Mouse (Mus musculus) small intestine, adult 2 months (tissue): Measurements from ENCODE around the gene Rassf8. TPM values are rescaled to one million over a fixed set of nuclear protein-coding genes. Genes with fewer than 3 reads are reported as not detected.

Source experiments
- H3K27ac ChIP-seq: fragments of 200-500 bp; 2 replicates; pipeline ENCODE4 v1.5.1; 2012; ENCODE audit warnings: low read depth, low read length, control low read depth, inconsistent platforms; ENCODE audit not compliant: insufficient read depth
- H3K27me3 ChIP-seq: fragments of 200-500 bp; 2 replicates; pipeline ENCODE4 v1.6.1; 2012; ENCODE audit warnings: mild to moderate bottlenecking, moderate library complexity, low read length, inconsistent platforms; ENCODE audit not compliant: control insufficient read depth, insufficient read depth
- H3K36me3 ChIP-seq: fragments of 200-500 bp; 2 replicates; pipeline ENCODE4 v1.6.1; 2012; ENCODE audit warnings: mild to moderate bottlenecking, low read length, control low read depth, inconsistent platforms; ENCODE audit not compliant: control insufficient read depth, insufficient read depth
- H3K4me1 ChIP-seq: fragments of 200-500 bp; 2 replicates; pipeline ENCODE4 v1.6.1; 2012; ENCODE audit warnings: low read length, inconsistent platforms, mixed read lengths; ENCODE audit not compliant: control insufficient read depth, insufficient read depth, insufficient read length
- H3K4me3 ChIP-seq: fragments of 200-500 bp; 2 replicates; pipeline ENCODE4 v1.5.1; 2012; ENCODE audit warnings: low read depth, mild to moderate bottlenecking, control low read depth, inconsistent platforms, low read length, moderate library complexity
- CTCF ChIP-seq: fragments of 200-500 bp; IDR thresholded peaks from 2 replicates; pipeline ENCODE4 v1.5.1; 2012; ENCODE audit warnings: low read depth, mild to moderate bottlenecking, control low read depth, inconsistent platforms, low read length, moderate library complexity, mixed read lengths; ENCODE audit not compliant: insufficient replicate concordance, insufficient read length; ENCODE audit errors: extremely low read depth
- POLR2A ChIP-seq: fragments of 200-500 bp; IDR thresholded peaks from 2 replicates; pipeline ENCODE4 v1.6.1; 2012; ENCODE audit warnings: low read depth, mild to moderate bottlenecking, control low read depth, inconsistent platforms, low read length, moderate library complexity
- WGBS: fragments of 180-500 bp; shearing (Covaris S2); methylation state at CpG from one replicate; pipeline ENCODE4 v1.1.7; 2018; 5-methylcytosine and 5-hydroxymethylcytosine counted together
- polyA plus RNA-seq: library from polyadenylated mRNA; depleted of rRNA; stranded (reverse); fragments of >200 nt; gene quantifications from 2 replicates; pipeline ENCODE4 v1.2.3, GENCODE M21; 2012

Gene Rassf8
- polyA plus RNA-seq, 1 experiment = 1.1 TPM

DNA sequence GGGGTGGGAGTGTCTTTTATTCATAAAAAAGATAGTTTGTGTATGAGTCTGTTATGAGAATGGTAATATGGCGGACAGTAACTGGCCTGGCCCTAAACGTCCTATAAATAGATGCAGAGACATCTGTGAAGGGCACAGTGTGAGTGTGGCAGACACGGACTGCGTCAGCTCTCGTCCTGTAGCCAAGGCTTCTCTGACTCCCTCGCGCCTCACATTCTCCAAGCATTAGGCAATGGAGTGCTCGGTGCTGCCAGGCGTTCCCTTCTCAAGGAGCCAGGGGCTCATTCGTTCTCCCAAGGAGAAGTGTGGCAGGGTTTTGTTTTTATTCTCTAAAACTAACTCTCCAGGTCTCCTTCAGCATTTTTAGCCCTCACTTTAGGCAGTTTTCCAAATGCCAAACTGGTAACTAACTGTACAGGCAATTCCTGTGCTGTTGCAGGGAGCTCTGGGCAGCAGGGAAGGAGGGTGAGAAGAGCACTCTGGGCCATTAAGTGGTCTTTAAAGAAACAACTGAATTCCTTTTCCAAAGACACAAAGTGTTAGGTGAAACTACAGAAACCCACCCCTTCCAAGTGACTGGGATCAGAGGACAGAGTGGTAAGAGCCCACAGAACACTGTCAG is 22.2 kb downstream of the Rassf8 start:
- 75% methylated on average over 10 of the region's 10 CpGs for WGBS
- Histone ChIP-seq H3K27ac (no peak overlapping the region; the same call in 1 of the 2 replicates), H3K36me3 (no peaks in the 10 kb centered on the region), H3K4me1 (no peaks in the 10 kb centered on the region), H3K27me3 (no peaks in the 10 kb centered on the region), H3K4me3 (no peak overlapping the region)
- TF ChIP-seq CTCF = no peak

DNA sequence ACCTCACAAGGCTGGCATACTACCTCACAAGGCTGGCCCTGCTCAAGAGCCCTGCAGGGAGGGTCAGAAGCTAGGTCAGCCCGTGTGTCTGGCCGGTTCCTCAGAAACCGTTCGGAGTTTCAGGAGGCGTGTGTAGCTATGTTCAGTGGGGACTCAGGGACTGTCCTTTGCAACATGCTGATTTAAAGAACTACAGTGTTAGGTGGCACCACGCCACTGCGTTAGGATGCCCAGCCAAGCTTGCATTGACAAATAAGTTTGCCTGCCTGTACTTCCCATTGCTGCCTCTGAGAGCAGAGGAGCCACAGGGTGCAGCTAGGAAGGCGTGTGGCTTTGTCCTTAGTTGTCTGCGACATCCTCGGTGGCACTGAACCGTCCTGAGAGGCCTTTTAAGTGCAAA is 23.3 kb downstream of the Rassf8 start:
- 82% methylated on average over 11 of the region's 11 CpGs for WGBS
- Histone ChIP-seq H3K27me3 (no peaks in the 10 kb centered on the region), H3K4me3 (no peak overlapping the region), H3K4me1 (no peaks in the 10 kb centered on the region), H3K36me3 (no peaks in the 10 kb centered on the region), H3K27ac (no peak overlapping the region)
- no peak for TF ChIP-seq CTCF
- no peak for TF ChIP-seq POLR2A

DNA sequence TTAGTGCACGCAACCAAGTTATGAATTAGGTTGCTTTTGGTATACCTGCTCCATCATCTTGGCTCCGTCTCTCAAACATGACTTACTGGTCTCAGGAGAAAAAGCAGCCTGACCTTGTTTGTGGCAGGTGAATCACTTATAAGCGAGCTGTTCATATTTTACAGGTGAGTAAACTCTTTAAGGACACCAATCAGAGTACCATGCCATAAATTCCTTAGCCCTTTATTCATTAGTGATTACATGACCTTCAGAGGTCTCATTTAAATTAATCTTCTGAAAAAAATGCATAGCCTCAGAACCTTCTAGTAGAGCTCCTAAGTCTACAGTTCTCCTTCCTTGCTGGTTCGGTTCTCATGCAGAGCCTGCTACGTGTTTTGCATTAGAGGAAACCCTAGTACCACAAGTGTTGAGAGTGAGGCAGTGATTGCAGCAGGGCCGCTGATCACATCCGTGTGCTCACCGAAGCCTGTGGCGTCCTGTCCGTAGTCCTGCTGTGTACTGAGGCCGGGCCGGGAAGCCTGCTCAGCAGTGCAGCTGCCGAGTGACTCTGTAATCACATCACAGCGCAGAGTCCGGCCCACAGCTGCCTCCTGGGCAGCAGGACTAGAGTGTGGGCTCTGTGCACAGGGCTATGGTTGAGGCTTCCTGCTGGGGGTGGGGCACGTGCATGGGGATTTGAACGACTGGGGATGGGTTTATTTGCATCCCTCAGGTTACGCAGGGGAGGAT is 23.9 kb downstream of the Rassf8 start:
- H3K4me3 ChIP-seq = no peak overlapping the region
- 48% methylated on average over 18 of the region's 18 CpGs for WGBS
- no peak for TF ChIP-seq CTCF
- no peak for TF ChIP-seq POLR2A
- H3K27ac ChIP-seq = no peak overlapping the region
- no peaks in the 10 kb centered on the region for H3K36me3 ChIP-seq
- no peaks in the 10 kb centered on the region for H3K27me3 ChIP-seq
- H3K4me1 ChIP-seq = no peaks in the 10 kb centered on the region

DNA sequence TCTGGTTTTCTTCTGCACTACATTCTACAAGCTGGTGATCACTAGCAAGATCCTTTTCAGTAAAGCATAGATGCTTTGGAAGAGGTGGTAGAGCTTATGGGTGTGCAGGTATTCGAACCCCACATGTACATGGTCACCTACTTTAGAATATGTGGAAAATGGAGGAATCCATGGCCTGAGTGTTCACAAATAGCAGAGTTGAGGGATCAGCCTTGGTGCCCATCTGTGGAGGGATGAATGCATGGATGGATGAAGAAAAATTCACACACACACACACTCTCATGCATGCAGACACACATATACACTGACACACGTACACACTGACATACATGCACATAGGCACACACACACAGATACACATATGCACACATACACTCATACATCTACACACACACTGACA is 27.9 kb downstream of the Rassf8 start:
- H3K4me3 ChIP-seq = no peak overlapping the region
- no peaks in the 10 kb centered on the region for H3K36me3 ChIP-seq
- H3K27ac ChIP-seq = no peak overlapping the region
- TF ChIP-seq POLR2A (no peak), CTCF (no peak)
- no peaks in the 10 kb centered on the region for H3K27me3 ChIP-seq
- H3K4me1 ChIP-seq = no peaks in the 10 kb centered on the region; the same call in 1 of the 2 replicates
- WGBS = 81% methylated on average over 2 of the region's 2 CpGs

DNA sequence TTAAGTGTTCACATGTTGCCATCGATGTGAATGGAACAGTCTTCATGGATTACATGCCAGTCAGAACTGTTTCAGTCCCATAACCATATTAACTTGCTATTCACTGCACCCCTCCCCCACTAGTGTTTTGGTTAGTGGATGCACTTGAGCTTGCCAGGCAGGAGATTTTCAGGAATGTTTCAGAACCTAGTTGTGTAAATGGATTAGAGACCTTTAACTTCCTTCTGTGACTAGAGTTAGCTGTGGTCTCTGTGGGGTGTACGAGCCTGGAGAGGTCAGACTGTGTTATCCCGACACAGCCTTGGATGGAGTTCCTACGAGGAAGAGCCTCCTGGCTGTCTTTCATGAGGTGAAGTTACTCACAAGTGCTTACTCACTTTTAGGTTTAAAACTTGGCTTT is 29.7 kb downstream of the Rassf8 start:
- no peaks in the 10 kb centered on the region for H3K36me3 ChIP-seq
- WGBS = 77% methylated on average over 4 of the region's 4 CpGs
- no peak for TF ChIP-seq CTCF
- TF ChIP-seq POLR2A = no peak
- H3K4me1 ChIP-seq = peaks cover 3% of the 10 kb centered on the region
- H3K4me3 ChIP-seq = no peak overlapping the region
- H3K27me3 ChIP-seq = no peaks in the 10 kb centered on the region
- no peak overlapping the region for H3K27ac ChIP-seq

DNA sequence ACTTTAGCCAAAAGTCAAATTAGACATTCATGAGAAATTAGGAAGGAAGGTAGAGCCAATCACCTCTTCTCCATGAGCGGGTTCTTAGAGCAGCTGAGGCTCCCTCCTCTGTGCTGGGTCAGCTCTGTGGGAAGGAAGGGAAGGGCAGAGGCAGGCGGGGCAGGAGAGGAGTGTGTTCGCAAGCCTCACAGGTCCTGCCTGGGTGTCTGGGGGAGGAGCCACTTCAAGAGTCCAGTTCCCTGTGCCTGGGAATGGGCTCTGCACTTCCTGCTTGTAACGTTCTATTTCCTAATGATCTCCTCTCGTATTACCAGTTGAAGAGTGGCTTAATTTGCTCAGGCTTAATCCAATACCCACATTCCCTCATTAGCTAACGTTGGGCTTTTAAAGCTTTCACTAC is 32.8 kb downstream of the Rassf8 start:
- Histone ChIP-seq H3K4me3 (no peak overlapping the region), H3K27ac (no peak overlapping the region), H3K36me3 (no peaks in the 10 kb centered on the region), H3K4me1 (peaks cover 3% of the 10 kb centered on the region), H3K27me3 (no peaks in the 10 kb centered on the region)
- 9% methylated on average over 6 of the region's 6 CpGs for WGBS
- TF ChIP-seq POLR2A = no peak
- no peak for TF ChIP-seq CTCF

DNA sequence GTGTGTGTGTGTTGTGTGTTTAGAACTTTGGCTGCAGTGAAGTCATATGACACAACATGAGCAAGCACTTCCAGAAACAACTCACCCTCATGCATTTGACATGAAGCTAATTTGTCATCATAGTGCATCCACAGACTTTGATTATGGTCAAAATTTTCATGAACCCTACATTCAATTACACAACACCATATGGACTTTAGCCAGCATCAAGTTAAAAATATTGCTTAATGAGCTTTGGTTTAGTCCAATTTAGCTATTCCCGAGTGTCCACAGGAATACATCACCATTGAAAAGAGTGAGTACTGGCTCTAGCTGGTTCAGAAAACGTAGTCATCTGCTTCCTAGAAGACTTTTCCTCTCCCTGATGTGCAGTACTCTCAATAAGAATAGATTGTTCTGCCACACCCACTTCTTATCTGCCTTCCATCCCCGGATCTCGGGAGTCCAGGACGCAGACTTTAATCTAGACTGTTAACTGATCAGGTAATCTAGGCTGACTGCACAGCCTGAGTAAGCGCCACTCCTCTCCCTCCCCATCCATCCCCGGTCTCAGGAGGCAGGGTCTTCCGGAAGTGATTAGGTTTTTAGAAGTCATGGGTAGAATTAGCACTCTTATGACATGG is 33.7 kb downstream of the Rassf8 start:
- no peaks in the 10 kb centered on the region for H3K36me3 ChIP-seq
- no peaks in the 10 kb centered on the region for H3K27me3 ChIP-seq
- WGBS = 28% methylated on average over 8 of the region's 8 CpGs
- peaks cover 3% of the 10 kb centered on the region for H3K4me1 ChIP-seq
- H3K4me3 ChIP-seq = no peak overlapping the region
- H3K27ac ChIP-seq = no peak overlapping the region
- TF ChIP-seq CTCF (no peak), POLR2A (no peak)
